Mouse (Mus musculus): ENCODE results near the gene Gng2. TPM values are rescaled to one million over a fixed set of nuclear protein-coding genes. Genes with fewer than 3 reads are reported as not detected.
A peak's percentile ranks its signal among the peaks of the same experiment; 100 is the strongest.

The Gng2 gene
- total RNA-seq, 4 experiments from 2014 or later = 30.0 to 52.2 (median 41.3) TPM

DNA sequence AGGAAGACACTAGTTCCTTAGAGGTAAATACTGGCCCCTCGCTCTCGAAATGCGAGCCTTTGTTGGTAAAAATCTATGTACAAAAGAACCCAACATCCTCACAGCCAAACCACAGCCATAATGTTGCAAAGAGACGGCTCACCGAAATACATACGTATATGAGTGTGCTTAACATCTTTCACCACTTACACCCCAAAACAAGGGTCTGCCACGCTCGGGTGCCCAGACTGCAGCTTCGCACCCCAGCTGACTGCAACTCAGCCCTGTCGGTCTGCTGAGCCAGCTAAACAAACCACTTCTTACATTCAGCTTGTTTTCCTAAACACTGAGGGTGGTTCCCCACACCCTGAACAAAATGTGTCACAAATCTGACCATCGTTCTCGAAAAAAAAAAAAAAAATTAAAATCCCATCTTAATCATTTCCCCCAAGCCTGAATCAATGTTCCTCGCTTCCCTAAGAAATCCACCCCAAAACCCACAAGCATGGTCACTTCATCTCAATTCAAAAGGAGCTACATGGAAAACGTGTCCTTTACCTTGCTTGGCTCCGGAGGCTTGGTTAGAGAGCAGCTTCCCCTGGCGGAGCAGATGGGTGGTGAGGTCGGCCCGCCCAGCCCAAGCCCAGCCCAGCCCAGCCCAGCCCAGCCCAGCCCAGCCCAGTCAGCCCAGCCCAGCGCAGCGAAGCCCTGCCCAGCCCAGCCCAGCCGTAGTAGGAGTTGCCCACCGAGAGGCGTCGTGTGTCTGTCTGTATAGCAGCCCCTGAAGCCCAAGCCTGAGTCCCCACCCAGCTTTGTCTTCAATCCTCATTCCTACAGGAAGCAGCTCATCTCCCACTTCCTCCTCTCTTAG, 781 bp downstream of the Gng2 start:
- peak; percentile 53 for DNase-seq

GRCm38 (mm10) chr14:19974978-19975493, 2.4 kb downstream of the Gng2 start:
- no peak for DNase-seq

GRCm38 (mm10) chr14:19974429-19974828, 3.0 kb downstream of the Gng2 start:
- DNase-seq = no peak

GRCm38 (mm10) chr14:19972316-19973029, 5.0 kb downstream of the Gng2 start:
- DNase-seq = no peak

DNA sequence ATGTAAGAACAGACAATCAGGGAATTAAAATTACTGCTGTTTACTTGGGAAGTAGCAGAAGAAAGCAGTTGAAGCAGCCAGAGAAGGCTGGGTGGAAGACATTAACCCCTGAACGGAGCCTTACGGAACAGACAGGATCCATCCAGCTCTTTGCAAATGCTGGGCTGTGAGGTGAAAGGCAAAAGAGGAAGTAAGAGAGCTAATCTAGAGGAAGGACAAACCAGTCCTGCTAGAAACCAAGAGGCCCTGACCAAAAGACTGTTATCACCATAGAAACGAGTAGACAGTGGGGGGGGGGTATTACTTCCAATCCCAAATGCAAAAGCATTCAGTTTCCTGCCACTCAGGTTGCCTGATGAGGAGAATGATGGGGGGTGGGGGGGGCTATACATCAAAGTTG, 6.6 kb downstream of the Gng2 start:
- no peak for DNase-seq

DNA sequence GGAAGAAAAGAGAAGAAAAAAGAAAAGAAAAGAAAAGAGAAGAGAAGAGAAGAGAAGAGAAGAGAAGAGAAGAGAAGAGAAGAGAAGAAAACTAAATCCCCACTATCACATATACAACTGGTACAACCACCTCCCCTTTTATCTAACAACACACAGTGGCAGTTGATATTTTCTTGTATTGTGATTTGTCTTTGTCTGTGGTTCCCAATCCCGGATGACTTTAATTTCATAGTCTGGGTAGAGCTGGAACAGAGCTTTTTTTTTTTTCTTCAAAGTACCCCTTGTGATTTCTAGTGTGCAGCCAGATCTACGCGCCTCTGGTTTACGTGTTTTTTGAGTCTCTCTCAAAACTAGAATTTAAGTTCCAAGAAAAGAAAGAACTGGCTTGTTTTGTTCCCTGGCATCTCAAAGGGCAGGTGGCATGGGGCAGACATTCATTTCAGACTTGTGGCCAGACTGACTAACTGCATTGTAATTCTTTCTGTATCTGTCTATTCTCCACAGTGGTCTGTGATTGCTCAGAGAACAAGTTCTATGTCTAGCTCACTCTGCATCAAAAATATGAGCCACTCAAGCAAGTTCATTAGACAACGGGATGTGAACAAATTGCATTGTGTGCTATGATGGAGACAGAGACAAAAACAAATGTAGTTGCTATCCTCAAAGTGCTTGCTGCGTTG, 7.2 kb downstream of the Gng2 start:
- no peak for DNase-seq

- DNase-seq = no peak
Measured at GRCm38 (mm10) chr14:19969566-19969965, 7.9 kb downstream of the Gng2 start.

DNA sequence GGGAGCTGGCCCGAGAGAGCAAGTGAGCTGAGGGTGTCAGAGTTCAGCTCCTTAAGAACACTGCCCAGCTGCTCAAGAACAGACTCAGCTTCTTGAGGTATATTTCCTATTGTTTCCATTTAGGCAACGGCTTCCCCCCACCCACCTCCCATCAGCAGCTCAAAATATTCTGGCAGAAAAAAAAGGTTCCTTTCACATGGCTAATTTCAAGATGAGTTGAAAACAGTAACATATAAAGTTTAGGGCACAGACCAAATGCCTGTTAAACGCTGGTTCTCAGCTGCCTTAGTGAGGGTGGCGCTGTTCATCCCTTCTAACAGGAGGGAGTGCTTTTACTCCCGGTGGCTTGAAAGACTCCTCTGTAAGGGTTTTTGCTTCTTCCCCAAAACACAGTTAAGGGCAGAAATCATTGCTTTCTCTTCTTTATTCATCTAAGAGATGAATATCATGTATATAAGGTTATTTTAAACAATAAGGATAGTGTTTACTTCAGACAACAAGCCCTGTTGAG, 8.4 kb downstream of the Gng2 start:
- DNase-seq = no peak

DNA sequence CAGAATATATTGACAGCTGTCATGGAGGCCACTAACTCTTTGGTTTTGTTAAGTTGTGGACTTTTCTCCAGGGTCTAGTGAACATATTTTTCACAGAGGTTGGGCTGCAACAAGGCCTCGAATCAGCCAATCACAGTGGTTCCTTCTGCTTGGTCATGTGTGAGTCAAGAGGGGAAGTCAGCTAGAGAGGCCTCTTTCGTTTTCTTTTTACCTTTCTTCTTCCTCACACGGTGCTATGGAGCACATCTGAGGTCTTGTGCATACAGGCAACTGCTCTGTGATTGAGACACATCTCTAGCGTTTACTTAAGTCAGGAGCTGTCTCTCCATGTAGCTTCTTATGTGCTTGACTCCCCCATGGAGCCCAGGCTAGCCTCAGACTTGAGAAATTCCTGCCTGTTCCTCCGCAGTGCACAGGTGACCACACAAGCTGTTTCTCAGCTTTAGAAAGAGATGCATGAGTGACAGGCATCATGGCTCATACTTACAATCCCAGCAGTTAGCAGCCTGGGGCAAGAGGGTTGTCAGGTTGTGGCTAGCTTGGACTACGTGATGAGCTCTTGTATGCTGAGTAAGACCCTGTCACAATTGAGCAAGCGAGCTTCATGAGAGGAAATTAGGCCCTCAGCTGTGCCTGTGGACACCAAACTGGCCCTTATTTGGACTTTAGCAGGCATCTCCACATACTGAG, 9.0 kb downstream of the Gng2 start:
- DNase-seq = no peak

- DNase-seq = no peak
Measured at GRCm38 (mm10) chr14:19967482-19967881, 9.9 kb downstream of the Gng2 start.

DNA sequence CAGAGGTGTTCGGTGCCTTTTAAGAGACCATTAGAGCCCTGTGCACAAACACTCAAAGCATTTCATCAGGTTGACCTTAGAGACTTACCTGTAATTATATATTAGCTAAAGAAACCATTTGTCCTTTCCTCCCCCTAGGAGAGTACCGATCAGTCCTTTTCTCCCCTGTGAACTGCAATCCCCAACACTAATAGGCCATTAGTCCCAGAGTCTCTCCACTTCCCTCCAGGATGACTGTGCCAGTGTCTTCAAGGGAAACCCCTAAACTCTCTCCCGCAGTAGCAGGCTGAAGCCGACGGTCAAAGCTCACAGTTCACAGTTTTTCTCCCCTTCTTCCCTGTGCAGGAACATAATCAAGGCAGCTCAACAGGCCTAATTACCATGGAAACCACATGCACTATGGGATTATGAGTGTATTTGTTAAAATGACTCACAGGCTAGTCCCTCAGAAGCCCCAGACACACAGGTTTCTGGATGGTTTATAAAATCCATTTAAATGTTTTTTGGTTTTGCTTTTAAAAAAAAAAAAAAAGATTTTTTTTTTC, 13.4 kb downstream of the Gng2 start:
- no peak for DNase-seq

DNA sequence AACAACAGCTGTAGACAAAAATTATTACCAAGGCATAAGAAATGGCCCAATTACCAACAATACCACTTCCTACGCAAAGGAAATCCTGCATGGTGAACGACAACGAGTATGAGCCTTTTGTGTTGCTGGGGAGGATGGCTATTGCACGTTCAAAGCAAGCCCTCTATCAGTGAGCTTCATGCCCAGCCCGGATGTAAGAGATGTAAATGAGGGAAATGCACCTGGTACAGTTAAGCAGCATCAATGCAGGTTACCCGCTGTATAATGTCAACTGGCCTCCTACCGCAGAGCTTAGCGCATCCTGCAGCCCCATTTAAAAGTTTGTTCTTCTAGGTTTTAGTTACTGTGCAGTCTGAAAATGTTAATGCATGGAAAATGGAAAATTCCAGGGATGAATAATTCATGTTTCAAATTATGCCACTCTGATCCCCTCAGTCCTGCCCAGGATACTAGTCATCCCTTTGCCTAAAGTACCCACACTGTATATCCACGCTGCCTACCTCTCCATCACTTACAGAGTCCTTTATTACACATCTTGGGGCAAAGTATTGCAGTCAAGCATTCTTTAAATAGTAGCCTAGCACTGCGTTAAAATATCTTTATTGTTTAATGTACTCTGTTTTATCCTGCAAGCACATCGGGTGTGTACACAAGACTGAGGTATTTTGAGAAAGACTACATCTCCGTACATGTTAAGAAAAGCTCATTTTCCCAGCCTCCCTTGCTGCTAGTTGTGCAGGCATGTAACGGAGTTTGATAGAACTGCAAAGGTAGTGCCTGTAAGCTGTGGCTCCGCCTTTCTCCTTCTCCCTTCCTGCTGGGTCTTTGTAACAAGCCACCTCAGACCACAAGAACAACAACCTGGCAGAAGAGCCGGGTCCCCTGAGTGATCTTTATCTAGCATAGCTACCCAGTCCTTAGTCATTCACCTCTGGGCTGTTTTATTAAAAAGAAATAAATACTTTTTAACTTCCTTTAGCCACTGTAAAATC, 15.2 kb downstream of the Gng2 start:
- no peak for DNase-seq

- DNase-seq = no peak
Measured at GRCm38 (mm10) chr14:19959860-19960259, 17.6 kb downstream of the Gng2 start.

GRCm38 (mm10) chr14:19955077-19955476, 22.4 kb downstream of the Gng2 start:
- DNase-seq = no peak

- DNase-seq = no peak
Measured at GRCm38 (mm10) chr14:19950812-19951211, 26.6 kb downstream of the Gng2 start.

- no peak for DNase-seq
Measured at GRCm38 (mm10) chr14:19949475-19949874, 28.0 kb downstream of the Gng2 start.

- no peak for DNase-seq
Measured at GRCm38 (mm10) chr14:19946221-19946620, 31.2 kb downstream of the Gng2 start.

DNA sequence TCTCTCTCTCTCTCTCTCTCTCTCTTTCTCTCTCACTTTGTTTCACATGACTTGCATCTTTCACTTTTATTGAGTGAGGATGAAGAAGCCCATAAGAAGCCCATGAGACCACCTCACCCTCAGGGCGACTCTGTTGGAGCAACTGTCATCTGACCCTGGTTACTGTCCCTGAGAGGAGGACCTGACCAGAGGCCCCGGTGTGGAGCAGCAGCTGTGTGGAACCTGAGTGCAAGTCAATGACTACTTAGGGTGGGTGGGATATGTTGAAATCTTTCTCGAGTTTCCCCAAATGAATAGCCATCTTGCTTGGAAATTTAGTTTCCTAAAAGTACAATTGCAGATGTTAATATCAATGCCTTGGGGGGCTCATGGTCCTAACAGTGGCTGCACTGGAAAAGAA, 34.7 kb downstream of the Gng2 start:
- DNase-seq = no peak

DNA sequence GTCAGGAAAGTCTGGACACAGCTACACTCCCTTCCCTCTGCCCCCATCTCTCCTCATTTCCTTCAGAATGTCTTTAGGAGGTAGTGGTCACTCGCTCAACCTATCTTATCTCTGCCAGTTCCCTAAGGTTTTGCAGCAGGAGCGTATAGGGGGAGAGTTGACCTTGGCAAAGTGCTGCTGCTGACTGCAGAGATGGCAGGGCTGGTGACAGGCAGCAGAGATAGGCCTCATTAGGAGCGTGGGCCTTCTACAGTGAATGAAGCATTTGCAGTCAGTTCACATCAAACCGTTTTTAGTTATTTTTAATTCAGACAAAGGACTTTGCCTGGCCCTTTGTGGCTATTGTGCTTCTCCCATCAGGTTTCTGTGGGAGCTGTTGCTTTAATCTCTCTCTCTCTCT, 35.1 kb downstream of the Gng2 start:
- DNase-seq = no peak

DNA sequence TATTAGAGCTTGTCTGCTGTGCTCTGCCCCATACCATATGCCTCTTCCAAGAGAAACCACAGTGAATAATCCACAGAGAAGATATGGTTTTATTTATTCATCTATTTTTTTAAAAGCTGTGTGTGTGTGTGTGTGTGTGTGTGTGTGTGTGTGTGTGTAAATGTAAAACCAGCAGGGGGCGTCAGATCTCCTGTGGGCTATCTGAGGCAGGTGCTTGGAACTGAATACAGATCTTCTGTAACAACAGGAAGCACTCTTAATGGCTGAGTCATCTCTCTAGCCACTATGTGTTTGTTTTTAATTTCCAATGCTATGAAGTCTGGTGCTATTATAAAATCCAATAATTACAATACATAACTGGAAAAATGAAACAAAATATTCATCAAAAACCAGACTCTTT, 37.4 kb downstream of the Gng2 start:
- no peak for DNase-seq

DNA sequence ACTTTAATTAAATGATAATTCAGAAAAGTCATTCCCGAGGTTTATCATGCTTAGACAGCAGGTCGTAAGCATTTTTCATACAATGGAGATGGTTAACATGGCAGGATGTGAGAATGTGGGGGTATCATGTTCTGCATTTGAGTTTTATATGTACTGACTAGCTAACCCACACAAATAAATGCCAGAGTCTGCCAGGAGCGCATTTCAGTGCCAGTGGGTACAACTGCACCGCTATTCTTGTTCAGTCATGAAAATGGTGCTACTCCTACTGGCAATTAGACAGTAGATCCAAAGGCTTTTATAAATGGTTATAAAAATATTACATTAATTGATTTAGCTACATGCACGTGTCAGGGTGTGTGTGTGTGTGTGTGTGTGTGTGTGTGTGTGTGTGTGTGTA, 38.9 kb downstream of the Gng2 start:
- DNase-seq = no peak
